Mouse (Mus musculus) kidney, embryonic 14.5 days (tissue): ENCODE measurements around the gene Thap3. TPM values are rescaled to one million over a fixed set of nuclear protein-coding genes. Genes with fewer than 3 reads are reported as not detected.

Source experiments
- ATAC-seq: fragments of 200-750 bp; cut with Nextera tagmentation; 2 replicates; pipeline ENCODE4 v1.8.0; 2017; ENCODE audit warnings: moderate number of reproducible peaks, mild to moderate bottlenecking, moderate TSS enrichment, moderate library complexity; ENCODE audit not compliant: low FRiP score, low TSS enrichment
- H3K27ac ChIP-seq: fragments of 300-500 bp; sonication (generic); 2 replicates; pipeline ENCODE4 v1.5.1; 2014; ENCODE audit warnings: low read depth, mild to moderate bottlenecking, low read length, moderate library complexity, mixed read lengths
- H3K27me3 ChIP-seq: fragments of 300-500 bp; sonication (generic); 2 replicates; pipeline ENCODE4 v1.6.1; 2014; ENCODE audit warnings: mild to moderate bottlenecking, low read length; ENCODE audit not compliant: control insufficient read depth, insufficient read depth
- H3K36me3 ChIP-seq: fragments of 300-500 bp; sonication (generic); 2 replicates; pipeline ENCODE4 v1.6.1; 2014; ENCODE audit warnings: low read length, mixed read lengths; ENCODE audit not compliant: control insufficient read depth, insufficient read depth
- H3K4me1 ChIP-seq: fragments of 300-500 bp; sonication (generic); 2 replicates; pipeline ENCODE4 v1.6.1; 2014; ENCODE audit warnings: low read length, mixed read lengths; ENCODE audit not compliant: control insufficient read depth, insufficient read depth
- H3K4me2 ChIP-seq: fragments of 300-500 bp; sonication (generic); replicated peaks from 2 replicates; pipeline ENCODE4 v1.6.1; 2014; ENCODE audit warnings: low read depth, mild to moderate bottlenecking, low read length
- H3K4me3 ChIP-seq: fragments of 300-500 bp; sonication (generic); 2 replicates; pipeline ENCODE4 v1.5.1; 2014; ENCODE audit warnings: mild to moderate bottlenecking, low read length
- H3K9ac ChIP-seq: fragments of 300-500 bp; sonication (generic); 2 replicates; pipeline ENCODE4 v1.6.1; 2014; ENCODE audit warnings: low read depth, mild to moderate bottlenecking, low read length, moderate library complexity
- H3K9me3 ChIP-seq: fragments of 300-500 bp; sonication (generic); 2 replicates; pipeline ENCODE4 v1.6.1; 2016; ENCODE audit warnings: low read length; ENCODE audit not compliant: control insufficient read depth
- WGBS: fragments of 180-500 bp; shearing (Covaris S2); extraction: QIAGEN DNeasy Blood & Tissue Kit; methylation state at CpG from one replicate; pipeline ENCODE4 v1.1.7; 2014; 5-methylcytosine and 5-hydroxymethylcytosine counted together
- polyA plus RNA-seq: library from polyadenylated mRNA; unstranded; fragments of >200 nt; fragmentation: Nextera tagmentation; extraction: Ambion mirVana; gene quantifications from 2 replicates; pipeline ENCODE4 v1.2.1, GENCODE M21; 2014

Gene Thap3
- polyA plus RNA-seq, 1 experiment from 2014 or later = 29.2 TPM

GRCm38 (mm10) chr4:152026751-152027508 is 38.1 kb upstream of the Thap3 start:
- Histone ChIP-seq H3K9ac (peak overlapping the region; percentile 70), H3K27ac (peak overlapping the region; percentile 44; the same call in 1 of the 2 replicates), H3K4me1 (peaks cover 27% of the 10 kb centered on the region)

GRCm38 (mm10) chr4:152024525-152024924 is 35.7 kb upstream of the Thap3 start:
- Histone ChIP-seq H3K27me3 (no peaks in the 10 kb centered on the region), H3K36me3 (peaks cover 52% of the 10 kb centered on the region), H3K4me2 (no peak overlapping the region), H3K9me3 (no peaks in the 10 kb centered on the region), H3K9ac (no peak overlapping the region), H3K4me3 (no peak overlapping the region), H3K27ac (no peak overlapping the region), H3K4me1 (peaks cover 27% of the 10 kb centered on the region)
- WGBS = 93% methylated on average over 11 of the region's 11 CpGs
- no peak for ATAC-seq

More at GRCm38 (mm10) chr4:152026751-152027508, 38.1 kb upstream of the Thap3 start:
- WGBS = 1% methylated on average over 39 of the region's 41 CpGs
- peak; percentile 65 for ATAC-seq
- H3K27me3 ChIP-seq = no peaks in the 10 kb centered on the region
- H3K36me3 ChIP-seq = peaks cover 28% of the 10 kb centered on the region
- peak overlapping the region; percentile 79 for H3K4me3 ChIP-seq
- no peaks in the 10 kb centered on the region for H3K9me3 ChIP-seq
- H3K4me2 ChIP-seq = peak overlapping the region; percentile 92

GRCm38 (mm10) chr4:152022506-152022905 is 33.7 kb upstream of the Thap3 start:
- Histone ChIP-seq H3K9ac (no peak overlapping the region), H3K4me3 (no peak overlapping the region), H3K9me3 (no peaks in the 10 kb centered on the region), H3K27me3 (no peaks in the 10 kb centered on the region), H3K36me3 (peaks cover 70% of the 10 kb centered on the region), H3K4me1 (peaks cover 21% of the 10 kb centered on the region), H3K27ac (no peak overlapping the region), H3K4me2 (no peak overlapping the region)
- WGBS = 89% methylated on average over 8 of the region's 8 CpGs
- no peak for ATAC-seq

GRCm38 (mm10) chr4:152021568-152022097 is 32.8 kb upstream of the Thap3 start:
- Histone ChIP-seq H3K27ac (no peak overlapping the region), H3K9ac (no peak overlapping the region), H3K4me2 (no peak overlapping the region), H3K4me3 (no peak overlapping the region), H3K9me3 (no peaks in the 10 kb centered on the region), H3K27me3 (no peaks in the 10 kb centered on the region), H3K36me3 (peaks cover 73% of the 10 kb centered on the region), H3K4me1 (peaks cover 17% of the 10 kb centered on the region)
- 76% methylated on average over 12 of the region's 12 CpGs for WGBS
- ATAC-seq = no peak

- Histone ChIP-seq H3K27me3 (no peaks in the 10 kb centered on the region), H3K36me3 (peaks cover 84% of the 10 kb centered on the region), H3K9ac (no peak overlapping the region), H3K27ac (no peak overlapping the region), H3K4me2 (no peak overlapping the region), H3K4me1 (peaks cover 1% of the 10 kb centered on the region; the same call in 1 of the 2 replicates), H3K4me3 (no peak overlapping the region), H3K9me3 (no peaks in the 10 kb centered on the region)
- no peak for ATAC-seq
- 93% methylated on average over 21 of the region's 21 CpGs for WGBS
These were observed 31.2 kb upstream of the Thap3 start for GRCm38 (mm10) chr4:152020024-152020423.

- H3K9me3 ChIP-seq = no peaks in the 10 kb centered on the region
- H3K4me3 ChIP-seq = no peak overlapping the region
- no peaks in the 10 kb centered on the region for H3K4me1 ChIP-seq
- no peaks in the 10 kb centered on the region for H3K27me3 ChIP-seq
- H3K9ac ChIP-seq = no peak overlapping the region
- no peak overlapping the region for H3K27ac ChIP-seq
- no peak for ATAC-seq
- WGBS = 83% methylated on average over 6 of the region's 6 CpGs
- H3K36me3 ChIP-seq = peaks cover 87% of the 10 kb centered on the region
- no peak overlapping the region for H3K4me2 ChIP-seq
These were observed 30.3 kb upstream of the Thap3 start for GRCm38 (mm10) chr4:152019073-152019472.

GRCm38 (mm10) chr4:152013036-152013813 is 24.4 kb upstream of the Thap3 start:
- WGBS = 83% methylated on average over 12 of the region's 12 CpGs
- Histone ChIP-seq H3K4me3 (no peak overlapping the region), H3K9me3 (no peaks in the 10 kb centered on the region), H3K27me3 (no peaks in the 10 kb centered on the region), H3K9ac (no peak overlapping the region), H3K4me1 (peaks cover 19% of the 10 kb centered on the region), H3K4me2 (no peak overlapping the region), H3K36me3 (peaks cover 50% of the 10 kb centered on the region), H3K27ac (no peak overlapping the region)
- ATAC-seq = no peak

- Histone ChIP-seq H3K9me3 (no peaks in the 10 kb centered on the region), H3K4me1 (peaks cover 28% of the 10 kb centered on the region), H3K9ac (no peak overlapping the region), H3K36me3 (peaks cover 43% of the 10 kb centered on the region), H3K27me3 (no peaks in the 10 kb centered on the region), H3K27ac (no peak overlapping the region), H3K4me2 (no peak overlapping the region), H3K4me3 (no peak overlapping the region)
- ATAC-seq = no peak
- 93% methylated on average over 16 of the region's 16 CpGs for WGBS
These were observed 23.3 kb upstream of the Thap3 start for GRCm38 (mm10) chr4:152012109-152012508.
